Mouse (Mus musculus) MEL (cell line): ENCODE data around the gene Srsf2. TPM values are rescaled to one million over a fixed set of nuclear protein-coding genes. Genes with fewer than 3 reads are reported as not detected.
"Not testable (repeated sequence)": the region's sequence is repeated elsewhere in the genome, so short reads cannot be mapped to it uniquely, and the experiment has no call there.

Experiments
- DNase-seq: peaks from one replicate; pipeline ENCODE4 v3.0.0; 2011; ENCODE audit warnings: low read depth, low spot score
- H3K27ac ChIP-seq: 2 replicates; pipeline ENCODE4 v1.5.1; 2012; ENCODE audit warnings: low read depth, mild to moderate bottlenecking, control low read depth, low read length, moderate library complexity; ENCODE audit not compliant: control insufficient read depth
- H3K27me3 ChIP-seq, 2 experiments: fragments of 150-350 bp in 1 of 2; sonication (generic) in 1 of 2; 2 replicates each; pipeline ENCODE4 v1.6.1; 2012; ENCODE audit warnings: low read length in 2 of 2, mild to moderate bottlenecking in 2 of 2, improper control_type of control experiment in 1 of 2, moderate library complexity in 1 of 2; ENCODE audit not compliant: insufficient read depth in 2 of 2, control insufficient read depth in 1 of 2
- H3K36me3 ChIP-seq, 2 experiments: 2 replicates each; pipeline ENCODE4 v1.6.1; 2012 to 2014; ENCODE audit warnings: low read length in 2 of 2, improper control_type of control experiment in 1 of 2, inconsistent platforms in 1 of 2, mild to moderate bottlenecking in 1 of 2; ENCODE audit not compliant: insufficient read depth in 2 of 2, control insufficient read depth in 1 of 2
- H3K4me1 ChIP-seq, 2 experiments: fragments of 150-350 bp in 1 of 2; sonication (generic) in 1 of 2; 2 replicates each; pipeline ENCODE4 v1.6.1; 2012; ENCODE audit warnings: low read length in 2 of 2, improper control_type of control experiment in 1 of 2, mild to moderate bottlenecking in 1 of 2; ENCODE audit not compliant: insufficient read depth in 2 of 2, control insufficient read depth in 1 of 2
- H3K4me3 ChIP-seq, 2 experiments: fragments of 150-350 bp in 1 of 2; sonication (generic) in 1 of 2; 2 replicates each; pipeline ENCODE4 v1.5.1; 2012; ENCODE audit warnings: low read depth in 2 of 2, low read length in 2 of 2, mild to moderate bottlenecking in 2 of 2, moderate library complexity in 2 of 2, control low read depth in 1 of 2, improper control_type of control experiment in 1 of 2; ENCODE audit not compliant: control insufficient read depth in 1 of 2, insufficient read depth in 1 of 2
- H3K79me2 ChIP-seq: 2 replicates; pipeline ENCODE4 v1.6.1; 2012; ENCODE audit warnings: mild to moderate bottlenecking, low read length, moderate library complexity; ENCODE audit not compliant: control insufficient read depth, poor library complexity, insufficient read depth
- H3K9ac ChIP-seq: 2 replicates; pipeline ENCODE4 v1.6.1; 2012; ENCODE audit warnings: low read depth, mild to moderate bottlenecking, control low read depth, low read length, moderate library complexity; ENCODE audit not compliant: control insufficient read depth, poor library complexity, severe bottlenecking
- H3K9me3 ChIP-seq: fragments of 150-350 bp; sonication (generic); replicated peaks from 2 replicates; pipeline ENCODE4 v1.6.1; 2012; ENCODE audit warnings: mild to moderate bottlenecking, low read length, improper control_type of control experiment, moderate library complexity; ENCODE audit not compliant: insufficient read depth
- BHLHE40 ChIP-seq: IDR thresholded peaks from 2 replicates; pipeline ENCODE4 v1.6.1; 2012; ENCODE audit warnings: low read depth, mild to moderate bottlenecking, inconsistent platforms, low read length, improper control_type of control experiment, borderline replicate concordance
- CHD1 ChIP-seq: IDR thresholded peaks from 2 replicates; pipeline ENCODE4 v1.6.1; 2012; ENCODE audit warnings: low read depth, mild to moderate bottlenecking, inconsistent platforms, low read length, improper control_type of control experiment
- CHD2 ChIP-seq: IDR thresholded peaks from 2 replicates; pipeline ENCODE4 v1.6.1; 2011; ENCODE audit warnings: low read length, improper control_type of control experiment
- CTCF ChIP-seq, 3 experiments: IDR thresholded peaks in 2 of 3; conservative IDR thresholded peaks in 1 of 3; 2 replicates each; pipeline ENCODE4 v1.5.1; 2011 to 2012; ENCODE audit warnings: low read length in 3 of 3, low read depth in 2 of 3, mild to moderate bottlenecking in 2 of 3, improper control_type of control experiment in 1 of 3, inconsistent platforms in 1 of 3, mixed read lengths in 1 of 3, moderate library complexity in 1 of 3; ENCODE audit not compliant: control insufficient read depth in 1 of 3, insufficient read depth in 1 of 3, poor library complexity in 1 of 3, severe bottlenecking in 1 of 3
- E2F4 ChIP-seq: IDR thresholded peaks from 2 replicates; pipeline ENCODE4 v1.6.1; 2011; ENCODE audit warnings: low read depth, low read length, improper control_type of control experiment, borderline replicate concordance
- EP300 ChIP-seq, 2 experiments: IDR thresholded peaks; 2 replicates each; pipeline ENCODE4 v1.6.1; 2011; ENCODE audit warnings: improper control_type of control experiment in 2 of 2, low read length in 2 of 2, low read depth in 1 of 2, mild to moderate bottlenecking in 1 of 2
- ETS1 ChIP-seq: IDR thresholded peaks from 2 replicates; pipeline ENCODE4 v1.6.1; 2012; ENCODE audit warnings: low read depth, mild to moderate bottlenecking, inconsistent platforms, low read length, improper control_type of control experiment, moderate library complexity
- GATA1 ChIP-seq: IDR thresholded peaks from 2 replicates; pipeline ENCODE4 v1.6.1; 2011; ENCODE audit warnings: low read depth, low read length, improper control_type of control experiment
- HCFC1 ChIP-seq: IDR thresholded peaks from 2 replicates; pipeline ENCODE4 v1.6.1; 2012; ENCODE audit warnings: low read depth, mild to moderate bottlenecking, inconsistent platforms, low read length, improper control_type of control experiment, moderate library complexity
- JUND ChIP-seq: IDR thresholded peaks from 2 replicates; pipeline ENCODE4 v1.6.1; 2011; ENCODE audit warnings: low read depth, mild to moderate bottlenecking, improper control_type of control experiment, low read length
- MXI1 ChIP-seq: IDR thresholded peaks from 2 replicates; pipeline ENCODE4 v1.6.1; 2011; ENCODE audit warnings: mild to moderate bottlenecking, low read depth, low read length, improper control_type of control experiment
- MYC ChIP-seq: IDR thresholded peaks from 2 replicates; pipeline ENCODE4 v1.6.1; 2011; ENCODE audit warnings: low read depth, mild to moderate bottlenecking, low read length, improper control_type of control experiment, moderate library complexity
- NELFE ChIP-seq: IDR thresholded peaks from 2 replicates; pipeline ENCODE4 v1.6.1; 2011; ENCODE audit warnings: low read depth, low read length, improper control_type of control experiment
- POLR2A ChIP-seq, 2 experiments: IDR thresholded peaks; 2 replicates each; pipeline ENCODE4 v1.6.1; 2011 to 2012; ENCODE audit warnings: low read length in 2 of 2, mild to moderate bottlenecking in 2 of 2, control low read depth in 1 of 2, improper control_type of control experiment in 1 of 2, low read depth in 1 of 2, moderate library complexity in 1 of 2; ENCODE audit not compliant: control insufficient read depth in 1 of 2, insufficient read depth in 1 of 2, poor library complexity in 1 of 2
- POLR2AphosphoS2 ChIP-seq: IDR thresholded peaks from 2 replicates; pipeline ENCODE4 v1.6.1; 2011; ENCODE audit warnings: low read length, improper control_type of control experiment
- RCOR1 ChIP-seq: IDR thresholded peaks from 2 replicates; pipeline ENCODE4 v1.6.1; 2012; ENCODE audit warnings: low read depth, mild to moderate bottlenecking, inconsistent platforms, low read length, improper control_type of control experiment
- SIN3A ChIP-seq: IDR thresholded peaks from 2 replicates; pipeline ENCODE4 v1.6.1; 2012; ENCODE audit warnings: low read length, improper control_type of control experiment, inconsistent platforms
- SMC3 ChIP-seq: IDR thresholded peaks from 2 replicates; pipeline ENCODE4 v1.6.1; 2011; ENCODE audit warnings: low read depth, low read length, improper control_type of control experiment
- ZC3H11A ChIP-seq: IDR thresholded peaks from 2 replicates; pipeline ENCODE4 v1.6.1; 2012; ENCODE audit warnings: low read depth, mild to moderate bottlenecking, inconsistent platforms, low read length, improper control_type of control experiment
- ZKSCAN1 ChIP-seq: IDR thresholded peaks from 2 replicates; pipeline ENCODE4 v1.6.1; 2012; ENCODE audit warnings: low read depth, mild to moderate bottlenecking, inconsistent platforms, low read length, improper control_type of control experiment, moderate library complexity
- ZMIZ1 ChIP-seq: IDR thresholded peaks from 2 replicates; pipeline ENCODE4 v1.6.1; 2012; ENCODE audit warnings: low read depth, mild to moderate bottlenecking, inconsistent platforms, low read length, improper control_type of control experiment, moderate library complexity
- ZNF384 ChIP-seq: IDR thresholded peaks from 2 replicates; pipeline ENCODE4 v1.6.1; 2012; ENCODE audit warnings: low read depth, mild to moderate bottlenecking, inconsistent platforms, low read length, improper control_type of control experiment
- polyA plus RNA-seq, 2 experiments: library from polyadenylated mRNA; stranded (reverse) in 1 of 2; unstranded in 1 of 2; fragments of >175 nt in 1 of 2; fragments of >200 nt in 1 of 2; gene quantifications; 2 replicates each; pipeline versions ENCODE4 v1.2.1 to v1.2.4; 2012; ENCODE audit warnings: low replicate concordance in 2 of 2, low read depth in 1 of 2; ENCODE audit not compliant: insufficient read length in 2 of 2, insufficient read depth in 1 of 2, missing spikeins in 1 of 2
- total RNA-seq: library from RNA; depleted of rRNA; stranded (reverse); fragments of 300-350 nt; gene quantifications from 2 replicates; pipeline ENCODE4 v1.2.3, GENCODE M21; 2012

Gene Srsf2
- total and polyA plus RNA-seq, 3 experiments = 257 to 1,128 (median 453) TPM

DNA sequence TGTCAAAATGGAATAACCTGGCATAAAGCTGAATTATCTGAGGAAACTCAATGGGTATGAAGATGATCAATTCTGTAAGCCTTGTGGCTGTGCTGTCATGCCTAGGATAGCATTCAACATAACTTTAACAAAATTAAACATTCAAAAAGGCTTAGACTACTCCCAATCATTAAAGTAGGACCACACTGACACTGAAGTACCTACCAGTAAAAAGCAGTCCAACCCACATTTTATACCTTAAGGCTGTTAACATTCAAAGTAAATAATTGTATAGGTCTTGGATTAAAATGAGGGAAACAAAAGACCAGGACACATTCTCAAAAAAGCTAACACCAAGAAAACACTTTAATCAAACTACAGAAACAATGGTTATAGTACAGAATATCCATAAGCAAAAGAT lies 3.3 kb downstream of the Srsf2 start:
- H3K4me1 ChIP-seq = peaks cover 5 to 10% of the 10 kb centered on the region in 2 experiments; a peak in 3 of 4 replicates
- peaks cover 21 to 47% of the 10 kb centered on the region in 2 experiments for H3K36me3 ChIP-seq
- TF ChIP-seq E2F4 (no peak), CHD1 (no peak; the same call in 1 of the 2 replicates), CHD2 (no peak; the same call in 1 of the 2 replicates), JUND (no peak), ZMIZ1 (peak; percentile 50), CTCF (IDR thresholded peaks at IDR 0.05 in 2 of 3, conservative IDR thresholded peaks at IDR 0.05 in 1 of 3; ENCODE audit: control insufficient read depth in 1 of 3, insufficient read depth in 1 of 3, low read depth in 2 of 3, low read length in 3 of 3, poor library complexity in 1 of 3, severe bottlenecking in 1 of 3) (no peak), ZNF384 (no peak), POLR2AphosphoS2 (peak; percentile 61; the same call in 1 of the 2 replicates), HCFC1 (no peak), ETS1 (no peak), POLR2A (IDR thresholded peaks at IDR 0.05; ENCODE audit: control insufficient read depth in 1 of 2, insufficient read depth in 1 of 2, low read depth in 1 of 2, low read length in 2 of 2, poor library complexity in 1 of 2) (peak in 1 of 2 experiments; percentile 55; a peak in 1 of 4 replicates), SIN3A (no peak; the same call in 1 of the 2 replicates)
- H3K9me3 ChIP-seq = no peaks in the 10 kb centered on the region
- H3K27me3 ChIP-seq = no peaks in the 10 kb centered on the region
- H3K9ac ChIP-seq = peak overlapping the region; percentile 22
- peaks cover 61% of the 10 kb centered on the region for H3K79me2 ChIP-seq
- H3K27ac ChIP-seq = no peak overlapping the region
- H3K4me3 ChIP-seq = peak overlapping the region in 1 of 2 experiments; percentile 5; a peak in 1 of 4 replicates
- peak; percentile 36 for DNase-seq

DNA sequence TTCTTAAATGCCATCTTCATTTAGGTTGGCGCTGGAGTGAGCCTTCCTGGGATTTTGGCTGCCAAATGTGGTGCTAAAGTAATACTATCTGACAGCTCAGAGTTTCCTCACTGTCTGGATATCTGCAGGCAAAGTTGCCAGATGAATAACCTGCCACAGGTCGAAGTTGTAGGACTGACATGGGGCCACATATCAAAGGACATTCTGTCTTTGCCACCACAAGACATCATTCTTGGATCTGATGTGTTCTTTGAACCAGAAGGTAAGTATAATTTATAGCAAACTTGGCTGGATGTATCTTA lies 4.1 kb downstream of the Srsf2 start:
- TF ChIP-seq POLR2AphosphoS2 (0 out of 2 replicates have a peak, but pooled peaks have one; percentile 60), POLR2A (IDR thresholded peaks at IDR 0.05; ENCODE audit: control insufficient read depth in 1 of 2, insufficient read depth in 1 of 2, low read depth in 1 of 2, low read length in 2 of 2, poor library complexity in 1 of 2) (peak in 1 of 2 experiments; percentile 28; a peak in 1 of 4 replicates)
- H3K9me3 ChIP-seq, H3K27me3 ChIP-seq, H3K4me3 ChIP-seq: not testable (repeated sequence)
- Histone ChIP-seq H3K36me3 (peaks cover 21 to 47% of the 10 kb centered on the region in 2 experiments), H3K9ac (0 out of 2 replicates have a peak overlapping the region, but pooled peaks have one; percentile 0), H3K79me2 (peaks cover 62% of the 10 kb centered on the region), H3K4me1 (peaks cover 5 to 13% of the 10 kb centered on the region in 2 experiments; a peak in 3 of 4 replicates), H3K27ac (0 out of 2 replicates have a peak overlapping the region, but pooled peaks have one; percentile 5)
- DNase-seq = peak; percentile 59

GRCm38 (mm10) chr11:116848086-116848876 lies 4.6 kb downstream of the Srsf2 start:
- no peaks in the 10 kb centered on the region for H3K9me3 ChIP-seq
- peaks cover 5 to 13% of the 10 kb centered on the region in 2 experiments; a peak in 3 of 4 replicates for H3K4me1 ChIP-seq
- no peak overlapping the region for H3K27ac ChIP-seq
- peaks cover 21 to 47% of the 10 kb centered on the region in 2 experiments for H3K36me3 ChIP-seq
- no peaks in the 10 kb centered on the region for H3K27me3 ChIP-seq
- H3K79me2 ChIP-seq = peaks cover 63% of the 10 kb centered on the region
- 0 out of 2 replicates have a peak overlapping the region, but pooled peaks have one; percentile 0 for H3K9ac ChIP-seq
- peak; percentile 66 for DNase-seq
- H3K4me3 ChIP-seq = no peak overlapping the region
- TF ChIP-seq HCFC1 (peak; percentile 37; the same call in 1 of the 2 replicates), SMC3 (peak; percentile 20), CHD2 (peak; percentile 42; the same call in 1 of the 2 replicates), BHLHE40 (no peak), ZMIZ1 (peak; percentile 30), ZKSCAN1 (peak; percentile 47; the same call in 1 of the 2 replicates), SIN3A (peak; percentile 60; the same call in 1 of the 2 replicates), JUND (0 out of 2 replicates have a peak, but pooled peaks have one; percentile 48), EP300 (IDR thresholded peaks at IDR 0.05; ENCODE audit: low read depth in 1 of 2, low read length in 2 of 2) (0 out of 4 replicates have a peak, but pooled peaks of 1 of the 2 experiments have one; percentile 10), MYC (0 out of 2 replicates have a peak, but pooled peaks have one; percentile 8), MXI1 (0 out of 2 replicates have a peak, but pooled peaks have one; percentile 38), ZC3H11A (no peak), POLR2A (IDR thresholded peaks at IDR 0.05; ENCODE audit: control insufficient read depth in 1 of 2, insufficient read depth in 1 of 2, low read depth in 1 of 2, low read length in 2 of 2, poor library complexity in 1 of 2) (peak; percentile 31 to 36; a peak in 1 of 4 replicates), NELFE (peak; percentile 34; the same call in 1 of the 2 replicates), GATA1 (no peak), RCOR1 (peak; percentile 50; the same call in 1 of the 2 replicates)
